Mouse (Mus musculus) intestine, embryonic 15.5 days (tissue): Measurements from ENCODE around the gene Fam221b. TPM values are rescaled to one million over a fixed set of nuclear protein-coding genes. Genes with fewer than 3 reads are reported as not detected.
A peak's percentile ranks its signal among the peaks of the same experiment; 100 is the strongest.

ENCODE experiments used
- ATAC-seq: fragments of 200-750 bp; cut with Nextera tagmentation; 2 replicates; pipeline ENCODE4 v1.8.0; 2017; ENCODE audit warnings: moderate TSS enrichment, moderate library complexity
- H3K27ac ChIP-seq: fragments of 300-500 bp; sonication (generic); 2 replicates; pipeline ENCODE4 v1.5.1; 2015; ENCODE audit warnings: mild to moderate bottlenecking, inconsistent platforms
- H3K27me3 ChIP-seq: fragments of 300-500 bp; sonication (generic); replicated peaks from 2 replicates; pipeline ENCODE4 v1.6.1; 2015; ENCODE audit warnings: inconsistent platforms
- H3K36me3 ChIP-seq: fragments of 300-500 bp; sonication (generic); 2 replicates; pipeline ENCODE4 v1.6.1; 2015; ENCODE audit warnings: inconsistent platforms
- H3K4me1 ChIP-seq: fragments of 300-500 bp; sonication (generic); replicated peaks from 2 replicates; pipeline ENCODE4 v1.6.1; 2015; ENCODE audit warnings: inconsistent platforms
- H3K4me2 ChIP-seq: fragments of 300-500 bp; sonication (generic); replicated peaks from 2 replicates; pipeline ENCODE4 v1.6.1; 2015; ENCODE audit warnings: mild to moderate bottlenecking, inconsistent platforms
- H3K4me3 ChIP-seq: fragments of 300-500 bp; sonication (generic); replicated peaks from 2 replicates; pipeline ENCODE4 v1.5.1; 2015; ENCODE audit warnings: inconsistent platforms
- H3K9ac ChIP-seq: fragments of 300-500 bp; sonication (generic); 2 replicates; pipeline ENCODE4 v1.6.1; 2015; ENCODE audit warnings: inconsistent platforms
- H3K9me3 ChIP-seq: fragments of 300-500 bp; sonication (generic); 2 replicates; pipeline ENCODE4 v1.6.1; 2016; ENCODE audit warnings: inconsistent platforms
- WGBS: fragments of 180-500 bp; shearing (Covaris S2); methylation state at CpG from one replicate; pipeline ENCODE4 v1.1.7; 2015; 5-methylcytosine and 5-hydroxymethylcytosine counted together
- polyA plus RNA-seq: library from polyadenylated mRNA; unstranded; fragments of >200 nt; fragmentation: Nextera tagmentation; extraction: Ambion mirVana; gene quantifications from 2 replicates; pipeline ENCODE4 v1.2.1, GENCODE M21; 2015

Gene Fam221b
- polyA plus RNA-seq, 1 experiment from 2014 or later, result 3.6 TPM

DNA sequence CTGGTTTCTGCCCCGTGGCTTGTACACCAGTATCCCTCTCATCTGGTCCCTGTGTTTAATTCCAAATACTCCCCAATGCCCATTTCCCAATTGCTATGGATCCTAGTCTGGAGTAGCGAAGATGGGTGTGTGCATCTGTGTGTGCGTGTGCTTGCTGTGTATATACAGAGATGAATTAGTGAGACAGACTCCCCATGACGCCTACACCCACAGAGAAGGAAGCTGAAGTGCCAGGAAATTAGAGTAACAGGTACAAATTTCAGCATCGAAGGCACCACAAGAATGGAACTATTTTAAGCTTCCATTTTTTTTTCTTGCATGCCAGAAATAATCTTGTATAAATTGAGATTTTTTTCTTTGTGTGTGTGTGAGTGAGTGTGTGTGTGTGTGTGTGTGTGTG, 22.1 kb upstream of the Fam221b start:
- 0 out of 2 replicates have a peak, but pooled peaks cover 3% of the 10 kb centered on the region for H3K4me1 ChIP-seq
- H3K27ac ChIP-seq, result no peak overlapping the region
- H3K4me3 ChIP-seq, result no peak overlapping the region
- no peaks in the 10 kb centered on the region for H3K27me3 ChIP-seq
- no peak overlapping the region for H3K9ac ChIP-seq
- 75% methylated on average over 5 of the region's 5 CpGs for WGBS
- ATAC-seq, result no peak
- H3K4me2 ChIP-seq, result no peak overlapping the region
- H3K36me3 ChIP-seq, result 0 out of 2 replicates have a peak, but pooled peaks cover 2% of the 10 kb centered on the region
- no peaks in the 10 kb centered on the region for H3K9me3 ChIP-seq

DNA sequence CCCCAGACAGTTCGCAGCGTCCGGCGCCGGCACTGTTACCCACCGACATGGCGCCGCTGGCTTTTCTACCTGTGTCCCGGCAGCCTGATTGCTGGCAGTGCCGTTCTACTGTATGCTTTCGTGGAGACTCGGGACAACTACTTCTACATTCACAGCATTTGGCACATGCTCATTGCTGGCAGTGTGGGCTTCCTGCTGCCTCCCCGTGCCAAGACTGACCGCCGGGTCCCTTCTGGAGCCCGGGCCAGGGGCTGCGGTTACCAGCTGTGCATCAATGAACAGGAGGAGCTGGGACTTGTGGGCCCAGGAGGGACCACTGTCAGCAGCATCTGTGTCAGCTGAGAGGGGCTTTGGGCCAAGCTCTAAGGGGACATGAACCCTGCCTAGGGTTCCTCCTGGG, 21.1 kb upstream of the Fam221b start:
- H3K9ac ChIP-seq, result no peak overlapping the region
- H3K36me3 ChIP-seq, result 0 out of 2 replicates have a peak, but pooled peaks cover 2% of the 10 kb centered on the region
- H3K4me2 ChIP-seq, result no peak overlapping the region
- no peak for ATAC-seq
- H3K27me3 ChIP-seq, result no peaks in the 10 kb centered on the region
- no peak overlapping the region for H3K4me3 ChIP-seq
- WGBS, result 94% methylated on average over 17 of the region's 17 CpGs
- 0 out of 2 replicates have a peak, but pooled peaks cover 3% of the 10 kb centered on the region for H3K4me1 ChIP-seq
- H3K9me3 ChIP-seq, result no peaks in the 10 kb centered on the region
- no peak overlapping the region for H3K27ac ChIP-seq

DNA sequence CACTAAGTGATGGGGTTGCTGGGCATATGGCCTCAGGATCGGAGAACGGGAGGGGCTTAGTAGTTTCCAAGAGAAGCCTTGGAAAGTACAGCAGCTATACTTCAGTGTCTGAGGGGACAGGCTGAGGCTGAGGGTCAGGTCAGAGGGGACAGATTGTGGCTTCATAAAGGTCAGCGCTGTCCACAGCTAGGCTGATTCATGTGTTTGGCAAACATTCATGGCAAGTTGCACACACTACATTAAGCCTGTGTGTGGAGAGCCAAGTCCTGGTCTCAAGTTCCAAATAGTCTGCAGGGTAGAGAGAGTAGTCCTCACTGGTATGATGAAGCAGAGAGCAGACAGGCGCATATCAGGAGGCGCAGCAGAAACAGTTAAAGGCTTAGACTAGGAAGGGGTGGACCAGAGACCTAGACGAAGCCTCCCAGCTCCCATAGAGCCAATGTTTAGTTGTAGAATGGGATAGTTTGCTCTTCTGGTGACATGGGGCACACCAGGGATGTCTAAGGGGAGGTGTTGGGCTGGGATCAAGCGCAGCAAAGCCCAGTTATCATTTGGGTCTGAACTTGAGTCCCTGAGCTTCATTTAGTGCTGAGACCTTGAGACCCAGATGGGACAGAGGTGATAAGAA, 10.6 kb upstream of the Fam221b start:
- no peak for ATAC-seq
- H3K9me3 ChIP-seq, result no peaks in the 10 kb centered on the region
- H3K4me3 ChIP-seq, result no peak overlapping the region
- H3K36me3 ChIP-seq, result peaks cover 6% of the 10 kb centered on the region; the same call in 1 of the 2 replicates
- 86% methylated on average over 7 of the region's 7 CpGs for WGBS
- no peaks in the 10 kb centered on the region for H3K27me3 ChIP-seq
- H3K9ac ChIP-seq, result no peak overlapping the region
- H3K4me2 ChIP-seq, result no peak overlapping the region
- no peak overlapping the region for H3K27ac ChIP-seq
- 0 out of 2 replicates have a peak, but pooled peaks cover 4% of the 10 kb centered on the region for H3K4me1 ChIP-seq

DNA sequence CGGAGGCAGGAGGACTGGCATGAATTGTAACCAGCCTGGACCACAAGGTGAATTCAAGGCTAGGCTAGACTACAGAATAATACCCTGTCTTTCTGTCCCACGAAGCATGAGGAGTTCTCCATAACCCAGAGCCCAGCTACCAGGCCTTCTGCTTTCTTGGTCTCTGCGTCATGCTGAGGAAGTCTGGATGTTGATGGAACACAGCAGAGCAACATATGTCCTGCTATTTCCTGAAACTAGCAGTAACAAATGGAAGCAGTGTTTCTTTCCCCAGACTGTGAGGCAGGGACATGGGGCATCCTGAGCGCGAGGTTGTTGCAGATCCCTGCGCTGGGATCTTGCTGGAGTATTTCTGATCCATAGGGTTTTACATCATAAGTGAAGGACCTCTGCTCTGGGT, 9.6 kb upstream of the Fam221b start:
- Histone ChIP-seq H3K4me3 (no peak overlapping the region), H3K27me3 (no peaks in the 10 kb centered on the region), H3K36me3 (peaks cover 6% of the 10 kb centered on the region; the same call in 1 of the 2 replicates), H3K9ac (no peak overlapping the region), H3K27ac (no peak overlapping the region), H3K4me2 (no peak overlapping the region), H3K4me1 (0 out of 2 replicates have a peak, but pooled peaks cover 4% of the 10 kb centered on the region), H3K9me3 (no peaks in the 10 kb centered on the region)
- 83% methylated on average over 6 of the region's 6 CpGs for WGBS
- no peak for ATAC-seq

DNA sequence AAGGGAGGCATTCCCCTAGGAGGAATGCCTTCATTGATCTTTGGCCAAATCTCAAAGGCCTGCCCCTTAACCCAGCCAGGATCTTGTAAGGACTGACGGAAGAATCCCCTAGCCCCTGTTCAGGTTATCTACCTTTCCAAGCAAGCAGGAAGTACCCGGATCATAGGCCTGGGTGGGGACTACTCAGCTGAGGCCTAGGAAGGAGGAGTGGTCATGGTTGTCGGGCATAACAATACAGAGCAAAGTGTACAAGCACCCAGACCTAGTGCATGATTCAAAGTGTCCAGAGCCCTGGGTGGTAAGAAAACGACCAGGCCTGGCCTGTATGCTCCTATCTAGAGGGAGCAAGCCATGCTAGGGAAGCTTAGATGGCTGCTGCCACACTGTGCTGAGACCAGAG, 6.7 kb upstream of the Fam221b start:
- peak; percentile 48 for ATAC-seq
- no peak overlapping the region for H3K4me2 ChIP-seq
- H3K9me3 ChIP-seq, result no peaks in the 10 kb centered on the region
- H3K27ac ChIP-seq, result no peak overlapping the region
- 0 out of 2 replicates have a peak, but pooled peaks cover 4% of the 10 kb centered on the region for H3K4me1 ChIP-seq
- H3K27me3 ChIP-seq, result no peaks in the 10 kb centered on the region
- WGBS, result 63% methylated on average over 4 of the region's 4 CpGs
- no peak overlapping the region for H3K4me3 ChIP-seq
- H3K9ac ChIP-seq, result no peak overlapping the region
- no peaks in the 10 kb centered on the region for H3K36me3 ChIP-seq

DNA sequence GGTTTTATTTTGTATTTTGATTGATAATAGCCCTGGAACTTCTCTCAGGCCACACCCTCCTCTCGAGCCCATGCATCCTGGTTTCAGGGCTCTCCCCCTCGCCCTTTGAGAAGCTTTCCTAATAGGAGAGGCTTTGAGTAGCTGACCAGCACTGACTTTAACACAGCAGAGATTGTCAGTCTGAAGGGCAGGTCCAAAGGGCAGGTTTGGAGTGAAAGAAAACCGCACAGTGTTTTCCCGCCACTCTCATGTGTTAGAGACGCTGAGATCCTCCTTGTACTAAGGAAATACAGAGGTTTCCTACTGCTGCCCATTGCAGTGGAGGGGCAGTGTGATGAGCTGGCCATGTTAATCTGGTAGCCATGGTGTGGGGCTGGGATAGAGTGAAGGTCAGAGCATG, 6.0 kb upstream of the Fam221b start:
- ATAC-seq, result peak; percentile 57
- H3K27me3 ChIP-seq, result no peaks in the 10 kb centered on the region
- H3K9ac ChIP-seq, result no peak overlapping the region
- no peak overlapping the region for H3K27ac ChIP-seq
- 0 out of 2 replicates have a peak, but pooled peaks cover 6% of the 10 kb centered on the region for H3K4me1 ChIP-seq
- 51% methylated on average over 5 of the region's 5 CpGs for WGBS
- no peak overlapping the region for H3K4me3 ChIP-seq
- no peaks in the 10 kb centered on the region for H3K36me3 ChIP-seq
- no peak overlapping the region for H3K4me2 ChIP-seq
- no peaks in the 10 kb centered on the region for H3K9me3 ChIP-seq

DNA sequence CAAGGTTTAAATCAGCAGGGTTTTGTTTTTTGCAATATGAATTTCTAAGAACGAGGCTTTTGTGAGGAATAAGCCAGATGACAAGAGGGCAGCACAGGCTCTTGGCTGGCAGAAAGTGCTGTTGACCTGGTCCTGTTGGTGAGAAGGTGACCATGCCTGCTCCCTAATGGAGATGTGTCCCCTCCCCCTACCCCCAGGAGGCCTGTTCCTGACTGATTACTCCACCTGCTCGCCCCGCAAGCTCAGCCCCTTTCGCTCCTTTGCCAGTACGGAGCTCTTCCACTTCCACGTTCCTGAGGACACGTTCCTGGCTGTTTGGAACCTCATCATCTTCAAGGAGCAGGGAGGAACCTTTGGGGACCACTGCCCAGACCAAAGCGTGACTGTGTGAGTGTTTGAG, 4.8 kb upstream of the Fam221b start:
- Histone ChIP-seq H3K9me3 (no peaks in the 10 kb centered on the region), H3K27ac (no peak overlapping the region), H3K4me2 (no peak overlapping the region), H3K4me1 (peaks cover 12% of the 10 kb centered on the region), H3K9ac (no peak overlapping the region), H3K36me3 (no peaks in the 10 kb centered on the region), H3K27me3 (no peaks in the 10 kb centered on the region), H3K4me3 (no peak overlapping the region)
- 77% methylated on average over 8 of the region's 8 CpGs for WGBS
- no peak for ATAC-seq

DNA sequence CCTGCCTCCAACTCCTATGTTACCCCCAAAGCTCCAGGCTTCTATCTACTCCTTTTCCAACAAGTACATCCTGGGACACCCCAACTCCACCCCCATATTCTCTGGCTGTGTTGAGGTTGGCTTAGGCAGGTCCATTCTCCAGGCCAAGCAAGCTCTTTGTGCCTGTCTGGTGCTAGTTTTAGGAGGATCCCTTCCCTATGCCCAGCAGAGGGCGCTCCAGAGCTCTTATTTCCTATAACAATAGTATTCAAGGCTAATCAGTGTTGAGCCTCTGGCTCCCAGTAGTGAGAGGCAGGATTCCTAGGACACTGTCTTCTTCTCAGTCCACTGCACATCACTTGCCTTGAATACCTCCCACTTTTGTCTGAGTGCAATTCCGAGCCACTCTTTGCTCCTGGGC, 3.1 kb upstream of the Fam221b start:
- Histone ChIP-seq H3K27ac (no peak overlapping the region), H3K9me3 (no peaks in the 10 kb centered on the region), H3K4me3 (no peak overlapping the region), H3K4me2 (no peak overlapping the region), H3K36me3 (no peaks in the 10 kb centered on the region), H3K9ac (no peak overlapping the region), H3K27me3 (no peaks in the 10 kb centered on the region; the same call in 1 of the 2 replicates), H3K4me1 (peaks cover 15% of the 10 kb centered on the region)
- ATAC-seq, result 0 out of 2 replicates have a peak, but pooled peaks have one; percentile 18
- 13% methylated on average over 2 of the region's 2 CpGs for WGBS

DNA sequence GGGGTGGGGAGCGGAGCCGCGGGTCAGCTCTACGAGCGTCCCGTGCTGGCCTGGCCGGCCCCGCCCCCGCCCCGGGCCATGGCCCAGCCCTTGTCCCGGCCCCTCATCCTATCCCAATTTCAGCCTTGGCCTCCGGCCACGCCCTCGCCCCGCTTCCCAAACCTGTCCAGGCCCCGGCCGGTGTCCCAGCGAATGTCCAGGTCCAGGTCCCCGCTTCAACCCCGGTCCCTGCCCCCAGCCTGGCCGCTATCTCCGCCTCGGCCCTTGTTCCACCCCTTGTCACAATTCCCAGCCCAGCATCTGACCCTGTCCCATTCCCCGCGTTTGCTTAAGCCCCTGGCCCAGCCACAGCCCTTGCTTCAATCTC, 466 bp upstream of the Fam221b start:
- Histone ChIP-seq H3K9ac (peak overlapping the region; percentile 90), H3K27me3 (no peaks in the 10 kb centered on the region; the same call in 1 of the 2 replicates), H3K27ac (0 out of 2 replicates have a peak overlapping the region, but pooled peaks have one; percentile 17), H3K9me3 (no peaks in the 10 kb centered on the region), H3K4me3 (peak overlapping the region; percentile 85), H3K36me3 (no peaks in the 10 kb centered on the region), H3K4me1 (peaks cover 10% of the 10 kb centered on the region), H3K4me2 (peak overlapping the region; percentile 94)
- peak; percentile 86 for ATAC-seq
- 0% methylated on average over 23 of the region's 25 CpGs for WGBS

DNA sequence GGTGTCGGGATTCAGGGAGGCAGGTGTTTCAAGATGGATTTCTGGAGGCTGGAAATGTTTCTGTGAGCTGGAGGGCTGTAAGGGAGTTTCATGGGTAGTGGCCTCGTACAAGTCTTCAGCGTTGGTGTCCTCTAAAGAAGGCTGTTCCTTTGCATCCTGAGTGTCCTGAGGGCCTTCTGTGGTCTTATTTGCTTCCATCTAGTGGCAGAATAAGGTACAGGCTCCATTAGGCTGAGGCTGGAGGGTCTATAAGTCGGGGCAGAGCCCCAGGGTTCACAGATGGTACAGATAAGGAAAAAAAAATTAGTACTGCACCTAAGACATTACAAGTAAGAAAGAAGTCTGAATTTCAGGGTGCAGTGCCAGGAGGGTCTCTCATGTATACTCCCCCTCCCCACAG, 2.5 kb downstream of the Fam221b start:
- no peak overlapping the region for H3K4me3 ChIP-seq
- WGBS, result 15% methylated on average over 4 of the region's 4 CpGs
- peaks cover 3% of the 10 kb centered on the region; the same call in 1 of the 2 replicates for H3K27me3 ChIP-seq
- ATAC-seq, result no peak
- no peak overlapping the region for H3K27ac ChIP-seq
- no peak overlapping the region for H3K4me2 ChIP-seq
- H3K36me3 ChIP-seq, result no peaks in the 10 kb centered on the region
- H3K9ac ChIP-seq, result no peak overlapping the region
- H3K4me1 ChIP-seq, result peaks cover 10% of the 10 kb centered on the region
- no peaks in the 10 kb centered on the region for H3K9me3 ChIP-seq

DNA sequence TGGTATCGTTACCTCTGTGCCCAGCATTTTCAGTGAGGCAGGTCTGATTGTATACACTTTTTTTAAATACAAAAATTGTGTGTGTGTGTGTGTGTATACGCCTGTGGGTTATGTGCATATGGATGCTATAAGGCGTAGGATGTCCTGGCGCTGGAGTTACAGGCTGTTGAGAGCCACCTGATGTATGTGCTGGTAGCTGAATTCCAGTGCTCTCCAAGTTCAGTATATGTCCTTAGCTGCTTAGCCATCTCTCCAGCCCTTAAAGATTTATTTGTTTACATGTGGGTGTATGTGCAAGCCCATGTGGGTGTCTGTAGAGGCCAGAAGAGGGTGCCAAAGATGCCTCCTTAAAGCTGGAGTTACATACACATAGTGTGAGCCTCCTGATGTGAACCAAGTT, 11.8 kb downstream of the Fam221b start:
- H3K4me3 ChIP-seq, result peak overlapping the region; percentile 88; the same call in 1 of the 2 replicates
- WGBS, result 52% methylated on average over 4 of the region's 4 CpGs
- ATAC-seq, result no peak
- no peaks in the 10 kb centered on the region for H3K27me3 ChIP-seq
- H3K27ac ChIP-seq, result no peak overlapping the region
- H3K36me3 ChIP-seq, result no peaks in the 10 kb centered on the region
- H3K9ac ChIP-seq, result no peak overlapping the region
- peak overlapping the region; percentile 56 for H3K4me2 ChIP-seq
- H3K4me1 ChIP-seq, result 0 out of 2 replicates have a peak, but pooled peaks cover 3% of the 10 kb centered on the region
- H3K9me3 ChIP-seq, result no peaks in the 10 kb centered on the region

DNA sequence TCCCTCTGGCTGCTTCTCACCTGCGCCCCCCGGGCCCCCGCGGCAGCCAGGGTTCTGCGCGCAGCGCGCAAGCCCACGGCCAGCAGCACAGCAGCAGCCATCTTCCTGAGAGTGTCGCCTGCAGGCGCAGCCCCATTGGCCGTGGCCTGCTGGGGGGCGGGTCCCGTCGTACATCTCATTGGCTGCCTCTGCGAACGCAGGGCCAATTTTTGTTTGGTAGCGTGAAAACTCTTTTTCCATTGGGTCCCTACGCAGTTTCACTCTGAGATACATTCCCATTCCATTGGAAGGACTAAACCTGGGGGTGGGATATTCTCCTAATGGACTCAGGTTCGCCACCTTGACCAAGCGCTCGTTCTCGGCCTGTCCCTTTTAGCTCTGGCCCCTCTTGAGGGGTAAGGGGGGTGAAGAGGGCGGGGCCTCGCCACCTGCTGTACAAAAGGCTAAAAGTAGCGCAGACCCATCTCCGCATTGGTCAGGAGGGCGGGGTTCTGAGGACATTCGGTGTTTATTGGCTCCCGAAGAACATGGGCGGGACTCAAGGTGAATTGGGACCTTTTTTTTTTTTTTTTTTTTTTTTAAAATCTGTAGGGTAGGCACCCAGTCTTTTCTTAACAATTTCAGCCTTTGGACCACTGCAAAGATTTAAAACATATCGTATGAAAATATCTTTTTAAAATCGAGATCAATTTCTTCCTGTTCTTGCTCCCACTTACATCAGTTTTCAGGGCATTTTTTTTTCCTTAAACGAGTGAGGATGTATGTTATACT, 12.4 kb downstream of the Fam221b start, which contains the start of gene Hint2:
Gene Hint2, minus strand, starts transcription at position 128 of the 771 bp plus-strand sequence.
- H3K27ac ChIP-seq, result peak within 1 kb of the TSS; percentile 94
- H3K9me3 ChIP-seq, result no peaks in the 10 kb centered on the region
- WGBS, result under 1% methylated on average over 34 of the region's 34 CpGs
- H3K4me1 ChIP-seq, result 0 out of 2 replicates have a peak, but pooled peaks cover 3% of the 10 kb centered on the region
- H3K4me3 ChIP-seq, result peak within 1 kb of the TSS; percentile 88
- H3K36me3 ChIP-seq, result no peaks in the 10 kb centered on the region
- H3K27me3 ChIP-seq, result no peaks in the 10 kb centered on the region
- H3K4me2 ChIP-seq, result peak within 1 kb of the TSS; percentile 77
- peak; percentile 97 for ATAC-seq
- H3K9ac ChIP-seq, result peak within 1 kb of the TSS; percentile 89
